Mouse (Mus musculus) layer of hippocampus, postnatal 14 days (tissue): ENCODE data around the gene Gm11214. TPM values are rescaled to one million over a fixed set of nuclear protein-coding genes. Genes with fewer than 3 reads are reported as not detected.

Experiments used
- DNase-seq, 2 experiments: peaks; one replicate each; pipeline ENCODE4 v3.0.0; 2021 to 2022; ENCODE audit warnings: low spot score in 2 of 2, mixed read lengths in 1 of 2
- long read RNA-seq, 2 experiments: library from polyadenylated mRNA; stranded (forward); transcript quantifications; one replicate each; pipeline ENCODE4 v2.0.0; 2021
- total RNA-seq, 2 experiments: library from RNA; stranded (reverse); gene quantifications; 2 replicates each; pipeline ENCODE4 v1.2.3; 2021

Gene Gm11214
- total RNA-seq = not detected
- long read RNA-seq, experiment 1 = 0 reads
- long read RNA-seq, experiment 2 = 0 reads

GRCm38 (mm10) chr4:63663279-63663678, at the start of gene Gm11214:
TSS of gene Gm11214 (minus strand) at chr4:63663379.
- no peak for DNase-seq

- DNase-seq = no peak
Measured at GRCm38 (mm10) chr4:63711886-63712285, 48.7 kb upstream of the Gm11214 start.

- no peak for DNase-seq
Measured at GRCm38 (mm10) chr4:63710431-63711220, 47.4 kb upstream of the Gm11214 start.

GRCm38 (mm10) chr4:63706279-63706971, 43.2 kb upstream of the Gm11214 start:
- DNase-seq = no peak

- no peak for DNase-seq
Measured at GRCm38 (mm10) chr4:63704232-63704631, 41.1 kb upstream of the Gm11214 start.

GRCm38 (mm10) chr4:63703686-63704085, 40.5 kb upstream of the Gm11214 start:
- no peak for DNase-seq

- no peak for DNase-seq
Measured at GRCm38 (mm10) chr4:63702006-63702704, 39.0 kb upstream of the Gm11214 start.

GRCm38 (mm10) chr4:63699749-63700148, 36.6 kb upstream of the Gm11214 start:
- no peak for DNase-seq

- DNase-seq = no peak
Measured at GRCm38 (mm10) chr4:63696921-63697320, 33.7 kb upstream of the Gm11214 start.

GRCm38 (mm10) chr4:63692351-63692750, 29.2 kb upstream of the Gm11214 start:
- no peak for DNase-seq

- no peak for DNase-seq
Measured at GRCm38 (mm10) chr4:63687429-63687828, 24.2 kb upstream of the Gm11214 start.

- peak; percentile 9 to 35 for DNase-seq
Measured at GRCm38 (mm10) chr4:63686157-63686556, 23.0 kb upstream of the Gm11214 start.

- no peak for DNase-seq
Measured at GRCm38 (mm10) chr4:63685253-63685525, 22.0 kb upstream of the Gm11214 start.

GRCm38 (mm10) chr4:63684412-63685252, 21.5 kb upstream of the Gm11214 start:
- DNase-seq = no peak

- DNase-seq = no peak
Measured at GRCm38 (mm10) chr4:63683716-63684115, 20.5 kb upstream of the Gm11214 start.

- no peak for DNase-seq
Measured at GRCm38 (mm10) chr4:63683056-63683455, 19.9 kb upstream of the Gm11214 start.

- DNase-seq = no peak
Measured at GRCm38 (mm10) chr4:63682441-63682840, 19.3 kb upstream of the Gm11214 start.

GRCm38 (mm10) chr4:63681557-63681956, 18.4 kb upstream of the Gm11214 start:
- no peak for DNase-seq

GRCm38 (mm10) chr4:63675128-63675527, 11.9 kb upstream of the Gm11214 start:
- no peak for DNase-seq

- DNase-seq = peak in 1 of 2 experiments; percentile 3
Measured at GRCm38 (mm10) chr4:63668255-63668654, 5.1 kb upstream of the Gm11214 start.

GRCm38 (mm10) chr4:63665738-63666137, 2.6 kb upstream of the Gm11214 start:
- DNase-seq = no peak
